Mouse (Mus musculus) 3134 (cell line): ENCODE data around the gene Prss32.
"Not testable (repeated sequence)": the region's sequence is repeated elsewhere in the genome, so short reads cannot be mapped to it uniquely, and the experiment has no call there.

Experiments
- DNase-seq: peaks from one replicate; pipeline ENCODE4 v3.0.0-alpha.2; 2011; ENCODE audit warnings: low spot score; ENCODE audit not compliant: insufficient read length; ENCODE audit errors: extremely low read depth

The Prss32 gene

DNA sequence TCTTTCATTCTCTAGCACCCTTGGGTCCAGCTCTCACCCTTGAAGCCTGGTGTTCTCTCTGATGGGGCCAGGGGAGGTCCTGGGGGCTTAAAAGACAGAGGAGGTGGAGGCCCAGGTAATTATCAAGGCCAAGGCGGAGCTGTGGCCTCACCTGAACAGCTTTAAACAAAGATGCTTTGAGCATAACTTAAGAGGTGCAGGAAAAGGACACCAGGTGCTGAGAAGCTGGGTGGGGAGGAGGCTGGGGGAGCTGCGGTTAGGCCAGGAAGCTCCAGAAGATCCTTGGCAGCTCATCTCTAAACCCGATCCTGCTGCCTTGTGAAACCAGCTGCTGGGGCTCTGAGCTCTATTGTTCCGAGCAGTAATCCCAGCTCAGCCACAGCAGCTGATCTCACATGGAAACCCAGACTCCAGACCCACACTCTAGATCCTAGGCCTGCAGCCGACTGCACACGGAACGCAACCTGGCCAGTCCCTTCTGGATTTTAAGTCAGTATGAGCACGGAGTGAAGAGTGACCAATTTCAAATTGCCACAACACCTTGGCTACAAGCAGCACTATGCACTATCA lies 7.6 kb upstream of the Prss32 start, which contains the start of gene Prss33:
Prss33 (minus strand) TSS at position 51 of the 570 bp plus-strand sequence.
- no peak for DNase-seq

DNA sequence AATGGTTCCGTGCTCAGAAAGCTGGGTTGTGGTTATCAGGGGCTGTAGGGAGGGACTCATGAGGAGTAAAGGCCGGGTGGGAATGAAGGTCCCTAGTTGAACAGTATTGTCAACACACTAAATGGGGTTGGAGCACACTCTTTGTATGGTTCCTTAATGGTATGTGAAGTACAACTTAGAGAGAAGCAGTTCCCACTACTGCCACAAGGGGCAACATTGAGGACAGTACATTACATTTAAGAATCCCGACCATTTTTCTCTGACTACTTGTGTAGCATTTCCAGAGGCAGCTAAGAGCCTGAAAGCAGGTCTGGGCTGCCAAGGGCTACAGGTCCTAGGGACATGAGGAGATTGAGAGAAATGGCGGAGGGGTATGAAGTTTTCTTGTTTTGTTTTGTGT lies 2.5 kb upstream of the Prss32 start:
- no peak for DNase-seq

DNA sequence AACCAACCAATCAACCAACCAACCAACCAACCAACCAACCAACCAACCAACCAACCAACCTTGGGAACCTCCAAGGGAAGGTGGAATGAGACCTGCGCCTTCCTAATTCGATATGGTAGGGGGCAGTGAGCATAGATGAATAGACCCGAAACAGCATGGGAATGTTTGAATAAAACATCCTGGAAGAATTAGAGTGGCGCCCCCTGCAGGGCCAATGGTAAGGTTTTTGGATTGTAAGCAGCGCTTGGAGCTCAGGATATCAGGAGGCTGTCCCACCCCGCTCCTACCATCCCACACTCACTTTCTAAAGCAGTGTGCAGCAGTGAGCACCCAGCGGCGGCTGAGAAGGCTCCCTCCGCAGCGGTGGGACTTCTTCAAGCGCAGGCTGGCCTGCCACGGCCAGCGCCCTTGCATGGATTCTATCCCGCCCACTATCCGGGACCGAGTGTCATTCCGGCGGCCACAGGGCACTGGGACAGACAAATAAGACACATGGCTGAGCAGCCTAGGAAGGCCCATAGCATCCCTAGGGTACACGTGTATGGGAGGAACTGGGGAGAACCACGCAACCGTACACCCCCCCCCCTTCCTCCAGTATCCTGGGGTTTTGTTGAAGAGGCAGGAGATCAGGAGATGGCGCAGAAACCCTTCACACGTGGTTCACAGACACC lies 379 bp upstream of the Prss32 start:
- DNase-seq: no peak

DNA sequence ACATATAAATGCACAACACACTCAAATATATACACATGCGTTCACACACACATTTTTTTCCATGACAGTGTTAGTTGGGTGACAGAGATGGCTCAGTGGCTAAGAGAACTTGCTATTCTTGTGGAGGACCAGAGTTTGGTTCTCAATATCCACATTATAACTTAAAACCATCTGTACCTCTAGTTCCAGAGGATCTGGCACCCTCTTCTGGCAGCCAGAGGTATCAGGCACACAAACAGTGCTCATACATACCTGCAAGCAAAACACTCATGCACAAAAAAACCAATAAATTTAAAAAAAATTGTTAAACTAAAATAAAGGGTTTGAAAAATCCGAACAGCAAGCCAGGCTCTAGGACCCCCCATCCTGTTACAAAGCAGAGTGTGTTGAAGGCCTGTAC lies 6.4 kb downstream of the Prss32 start:
- DNase-seq: no peak

DNA sequence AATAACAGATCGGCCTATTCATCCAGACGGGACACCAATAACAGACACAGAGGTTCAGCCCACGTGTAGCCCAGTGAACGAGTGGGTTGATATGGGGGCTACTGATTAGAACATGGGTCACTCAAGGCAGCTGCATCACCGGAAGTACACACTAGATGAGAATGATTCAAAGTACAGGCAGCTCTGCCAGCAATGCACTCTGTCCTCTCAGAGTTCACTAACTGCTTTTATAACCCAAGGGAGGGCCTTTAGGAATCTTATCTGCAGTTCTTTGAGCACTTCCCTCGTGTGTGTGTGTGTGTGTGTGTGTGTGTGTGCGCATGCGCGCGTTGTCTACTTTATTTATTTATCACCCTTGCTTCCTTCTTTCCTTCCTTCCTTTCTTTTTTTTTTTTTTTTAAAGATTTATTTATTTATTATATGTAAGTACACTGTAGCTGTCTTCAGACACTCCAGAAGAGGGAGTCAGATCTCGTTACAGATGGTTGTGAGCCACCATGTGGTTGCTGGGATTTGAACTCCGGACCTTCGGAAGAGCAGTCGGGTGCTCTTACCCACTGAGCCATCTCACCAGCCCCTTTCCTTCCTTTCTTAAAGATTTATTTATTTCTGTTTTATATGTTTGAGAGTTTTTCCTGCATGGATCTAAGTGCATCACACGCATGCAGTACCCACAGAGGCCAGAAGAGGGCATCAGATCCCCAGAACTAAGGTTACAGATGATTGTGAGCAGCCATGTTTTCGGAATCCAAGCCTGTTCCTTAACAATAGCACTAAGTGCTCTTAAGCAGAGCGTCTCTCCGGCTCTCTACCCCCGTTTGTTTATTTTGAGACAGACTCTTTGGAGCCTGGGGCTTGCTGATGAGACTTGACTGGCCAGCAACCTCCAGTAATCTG lies 7.4 kb downstream of the Prss32 start:
- DNase-seq: peak; percentile 55

DNA sequence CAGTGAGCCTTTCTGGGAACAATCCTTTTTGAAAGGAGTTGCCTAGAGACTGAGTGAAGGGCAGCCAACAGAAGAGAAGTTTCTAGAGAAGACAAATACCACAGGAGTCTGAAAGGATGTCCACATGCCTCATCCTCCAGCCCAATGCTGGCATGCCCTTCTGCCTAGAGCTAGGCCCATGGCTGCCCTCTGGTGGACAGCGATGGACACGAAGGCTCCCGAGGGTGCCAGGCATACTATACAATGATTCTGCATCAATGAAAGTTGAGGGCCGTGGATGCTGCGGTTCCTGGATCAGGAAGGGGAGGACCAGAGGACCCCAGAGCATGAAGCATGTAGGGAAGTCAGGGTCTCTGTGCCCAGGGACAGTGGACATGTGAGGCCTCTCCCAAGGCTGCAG lies 9.6 kb downstream of the Prss32 start:
- peak; percentile 50 for DNase-seq

DNA sequence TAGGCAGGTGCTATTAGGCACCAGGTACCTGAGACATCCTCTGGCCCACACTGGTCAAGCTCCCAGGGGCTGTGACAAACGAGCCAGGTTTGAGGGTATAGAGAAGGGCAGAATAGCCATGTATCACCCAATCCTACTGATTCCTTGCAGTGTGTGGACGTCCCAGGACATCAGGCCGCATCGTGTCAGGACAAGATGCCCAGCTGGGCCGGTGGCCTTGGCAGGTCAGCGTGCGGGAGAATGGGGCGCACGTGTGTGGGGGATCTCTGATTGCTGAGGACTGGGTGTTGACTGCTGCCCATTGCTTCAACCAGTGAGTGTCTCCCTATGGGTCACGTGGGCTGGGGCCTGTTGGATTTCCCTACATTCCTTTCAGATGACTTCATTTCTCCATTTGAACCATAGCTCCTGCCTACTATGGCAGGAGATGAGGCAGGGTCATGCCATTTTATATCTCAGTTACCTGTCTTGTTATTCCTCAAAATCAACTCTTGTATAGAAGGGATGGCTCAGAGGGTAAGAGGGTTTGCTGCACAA lies 10.6 kb downstream of the Prss32 start:
- peak; percentile 58 for DNase-seq

DNA sequence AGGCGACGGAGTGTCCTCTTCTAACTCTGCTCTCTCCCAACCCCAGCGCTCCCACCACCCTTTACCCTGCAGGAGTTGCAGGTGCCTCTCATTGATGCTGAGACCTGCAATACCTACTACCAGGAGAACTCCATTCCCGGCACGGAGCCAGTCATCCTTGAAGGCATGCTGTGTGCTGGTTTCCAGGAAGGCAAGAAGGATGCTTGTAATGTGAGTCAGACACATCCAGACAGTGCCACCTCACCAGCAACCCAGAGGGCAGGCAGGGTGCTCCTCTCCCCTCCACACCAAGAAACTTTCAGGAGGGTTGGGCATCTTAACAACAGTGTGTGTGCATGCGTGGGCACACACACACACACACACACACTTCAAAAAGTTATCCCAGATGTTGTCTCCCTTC lies 13.5 kb downstream of the Prss32 start:
- DNase-seq: peak; percentile 59

DNA sequence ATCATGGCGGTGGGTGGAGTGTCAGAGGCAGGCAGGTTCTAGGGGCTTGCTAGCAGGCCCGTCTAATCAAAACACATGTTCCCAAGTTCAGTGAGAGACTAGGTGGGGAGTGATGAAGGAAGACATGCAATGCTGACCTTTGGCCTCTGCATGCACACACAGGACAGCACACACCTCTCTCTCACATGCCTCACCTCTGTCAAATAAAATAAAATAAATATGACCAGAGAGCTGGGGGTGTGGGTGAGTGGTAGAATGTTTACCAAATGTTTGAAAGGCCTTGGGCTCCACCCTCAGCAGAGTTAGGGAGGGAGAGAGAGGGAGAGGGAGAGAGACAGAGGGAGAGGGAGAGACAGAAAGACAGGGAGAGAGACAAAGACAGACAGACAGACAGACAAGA lies 14.3 kb downstream of the Prss32 start:
- no peak for DNase-seq

DNA sequence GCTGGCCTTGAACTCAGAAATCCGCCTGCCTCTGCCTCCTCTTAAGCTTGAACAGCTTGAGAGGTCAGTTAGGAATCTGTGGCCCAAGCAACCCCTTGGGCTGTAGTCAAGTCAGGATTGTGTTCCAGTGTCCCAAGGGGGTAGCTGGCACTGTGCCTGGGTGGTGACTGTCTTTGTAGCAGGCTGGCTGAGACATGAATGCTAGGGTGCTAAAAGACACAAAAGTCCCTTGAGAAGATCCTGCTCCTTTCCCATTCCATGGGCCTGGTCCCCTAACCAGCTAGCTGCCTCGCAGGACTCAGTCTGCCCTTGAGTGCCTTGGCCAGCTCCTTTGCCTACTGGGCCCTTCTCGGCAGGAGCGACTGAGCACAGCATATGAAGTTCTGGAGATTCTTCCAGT lies 19.3 kb downstream of the Prss32 start:
- DNase-seq: no peak

DNA sequence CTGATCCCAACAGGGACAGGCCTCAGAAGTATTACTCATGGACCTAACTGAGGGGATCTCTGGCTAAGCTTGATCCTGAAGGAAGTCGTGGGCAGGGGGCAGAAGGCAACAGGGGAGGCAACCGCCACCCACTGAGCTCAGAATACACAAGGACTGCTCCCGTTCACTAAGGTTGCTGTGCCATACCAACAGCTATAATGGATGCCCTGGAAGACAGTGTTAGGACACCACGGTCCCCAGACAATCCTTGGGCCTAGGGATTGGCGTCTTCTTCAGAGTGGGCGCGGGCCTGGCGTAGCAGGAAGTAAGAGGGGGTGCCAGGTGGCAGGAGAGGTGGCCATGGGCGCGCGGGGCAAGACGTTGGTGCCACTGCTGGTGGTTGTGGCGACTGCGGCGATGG lies 24.1 kb downstream of the Prss32 start, which contains the start of gene Prss21:
Prss21 (plus strand) TSS at position 301 of the 400 bp plus-strand sequence.
- DNase-seq: no peak

DNA sequence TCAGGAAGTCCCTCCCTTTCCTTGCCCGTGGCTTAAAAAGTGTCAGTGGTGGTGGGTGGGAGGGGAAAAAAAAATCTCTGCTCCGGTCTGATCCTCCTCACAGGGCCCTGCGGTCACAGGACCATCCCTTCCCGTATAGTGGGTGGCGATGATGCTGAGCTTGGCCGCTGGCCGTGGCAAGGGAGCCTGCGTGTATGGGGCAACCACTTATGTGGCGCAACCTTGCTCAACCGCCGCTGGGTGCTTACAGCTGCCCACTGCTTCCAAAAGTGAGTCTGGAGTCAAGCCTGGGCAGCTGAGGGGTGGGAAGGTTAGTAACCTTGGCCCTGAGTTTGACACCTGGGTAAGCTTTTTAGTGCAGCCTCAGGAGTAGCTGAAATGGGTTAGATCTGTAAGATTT lies 24.9 kb downstream of the Prss32 start:
- DNase-seq: no peak

DNA sequence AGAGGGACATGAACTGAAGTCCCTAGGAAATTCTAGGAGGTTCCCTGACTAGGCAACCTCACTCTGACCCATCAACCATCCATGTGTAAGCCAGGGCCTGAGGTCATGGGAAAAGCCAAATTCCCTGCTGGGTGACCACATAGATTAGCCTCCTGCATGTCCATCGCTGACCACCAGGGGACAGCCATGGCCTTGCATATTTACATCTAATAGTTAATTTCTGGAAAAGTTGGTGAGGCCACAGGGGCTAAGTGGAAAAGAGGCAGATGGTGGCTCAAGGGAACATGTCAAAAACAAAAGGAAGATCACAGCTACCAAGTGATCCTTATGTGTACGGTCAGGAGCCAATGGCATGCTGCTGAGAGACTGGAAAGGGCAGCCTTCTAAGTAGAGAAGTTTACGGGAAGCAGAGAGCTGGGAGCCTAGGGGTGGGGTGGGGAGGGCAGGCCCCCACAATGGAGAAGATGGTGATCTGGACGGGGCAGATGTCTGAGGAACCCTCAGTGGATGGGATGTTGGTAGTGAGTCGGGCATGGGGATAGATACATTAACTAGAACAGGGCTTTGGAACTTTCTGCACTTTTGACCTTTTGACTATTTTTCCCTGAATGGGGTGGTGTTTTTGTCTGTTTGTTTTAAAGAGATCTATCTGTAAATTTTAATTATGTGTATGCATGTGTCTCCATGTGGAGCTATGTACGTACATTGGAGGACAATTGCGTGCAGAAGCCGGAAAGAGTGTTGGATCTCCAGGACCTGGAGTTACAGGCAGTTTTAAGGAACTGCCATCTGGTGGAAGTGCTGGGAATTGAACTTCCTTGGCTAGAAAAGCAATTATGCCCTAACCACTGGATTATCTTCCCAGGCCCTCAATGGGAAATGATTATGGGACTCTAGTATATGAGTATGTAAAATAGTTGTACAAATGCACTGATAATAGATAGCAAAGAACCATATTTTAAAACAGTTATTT lies 30.5 kb downstream of the Prss32 start:
- DNase-seq: peak; percentile 44

DNA sequence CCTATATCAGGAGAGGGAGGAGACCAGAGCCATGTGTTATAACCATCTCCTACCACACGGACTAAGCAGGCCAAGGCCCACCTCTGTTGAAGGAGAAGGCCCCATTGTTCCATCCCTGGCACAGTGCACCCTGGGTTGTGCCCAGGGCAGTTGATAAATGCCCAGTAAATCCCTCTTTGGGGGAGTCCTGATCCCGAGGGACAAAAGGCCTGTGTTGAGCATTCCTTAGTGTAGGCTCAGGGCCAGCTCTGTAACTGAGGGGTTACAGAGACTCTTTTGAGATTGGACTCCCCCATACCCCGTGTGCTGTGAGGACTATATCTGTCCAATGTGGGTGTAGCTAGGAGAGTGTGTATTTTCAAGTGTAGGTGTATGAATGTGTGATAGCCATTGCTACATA lies 33.1 kb downstream of the Prss32 start:
- no peak for DNase-seq

DNA sequence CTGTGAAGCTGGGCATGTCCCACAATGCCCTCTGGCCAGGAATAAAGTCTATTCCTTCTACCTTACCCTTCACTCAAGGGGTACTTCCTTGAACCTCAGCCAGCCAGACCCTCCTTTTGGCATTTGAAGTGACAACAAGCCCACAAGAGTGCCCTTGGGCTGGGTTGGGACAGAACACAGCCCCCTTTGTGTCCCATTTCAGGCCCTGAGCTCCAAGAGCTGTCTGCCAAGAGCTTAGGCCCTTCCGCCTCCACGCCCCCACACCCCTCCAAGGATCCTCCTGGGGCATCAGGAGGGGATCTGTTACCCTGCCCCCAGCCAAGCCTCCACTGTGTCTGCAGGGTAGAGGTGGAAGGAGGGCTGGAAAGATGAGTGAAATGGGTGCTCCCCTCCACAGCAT lies 33.5 kb downstream of the Prss32 start:
- no peak for DNase-seq

DNA sequence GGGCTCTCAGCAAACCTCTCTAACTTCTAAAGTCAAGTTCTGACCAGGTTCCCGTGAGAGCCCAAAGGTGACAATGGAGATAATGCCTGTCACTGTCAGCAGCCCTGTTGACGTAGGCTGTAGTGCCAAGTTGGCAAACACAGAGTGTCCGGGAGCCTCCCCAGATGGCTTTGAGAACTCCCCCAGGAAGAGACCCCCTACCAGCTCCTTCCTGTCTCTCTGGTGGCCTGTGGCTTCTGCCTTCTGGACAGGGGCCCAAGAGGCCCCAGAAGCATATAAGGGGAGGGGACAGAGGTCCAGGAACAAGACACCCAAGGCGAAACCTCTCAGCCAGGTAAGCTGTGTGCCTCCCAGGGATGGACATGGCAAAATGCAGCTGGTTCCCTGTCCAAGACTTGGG lies 36.9 kb downstream of the Prss32 start, which contains the start of the genes Dcpp1 and Dcpp2:
Dcpp1 (plus strand) TSS at position 301 of the 400 bp plus-strand sequence.
Dcpp2 (plus strand) TSS at position 305 of the 400 bp plus-strand sequence.
- not testable (repeated sequence) for DNase-seq
